Mouse (Mus musculus): ENCODE results near the gene Adam3. TPM values are rescaled to one million over a fixed set of nuclear protein-coding genes. Genes with fewer than 3 reads are reported as not detected.

The Adam3 gene
- under 1 TPM in 1 of 2 experiments, not detected in 1; 0.18 TPM for total RNA-seq (2023)

DNA sequence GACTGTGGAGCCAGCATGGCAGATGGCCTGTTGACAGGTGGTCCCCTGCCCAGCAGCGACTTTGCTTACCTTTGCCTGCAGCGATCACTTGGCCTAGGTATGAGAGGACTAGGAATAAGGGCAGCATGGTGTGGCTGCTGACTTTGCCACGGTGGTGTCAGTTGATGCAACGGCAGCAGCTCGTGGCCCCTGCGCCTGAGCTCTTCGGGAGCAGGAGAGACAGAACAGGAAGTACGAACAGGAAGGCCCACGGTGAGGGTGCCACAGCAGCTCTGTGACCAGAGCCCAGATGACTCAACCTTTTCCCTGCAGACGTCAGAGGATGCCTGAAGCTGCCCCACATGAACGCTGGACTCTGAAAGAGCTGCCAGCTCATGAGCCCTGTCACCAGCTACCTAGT is at the start of gene Adam3:
TSS of gene Adam3 (minus strand) at position 223 of the 400 bp plus-strand sequence.

Other genes with a start within 250 kb of the Adam3 start
- not detected for gene Adam5, start 98.5 kb upstream of the Adam3 start, total RNA-seq (2023)